Mouse (Mus musculus): ENCODE measurements around the gene Flnc. TPM values are rescaled to one million over a fixed set of nuclear protein-coding genes. Genes with fewer than 3 reads are reported as not detected.
A peak's percentile ranks its signal among the peaks of the same experiment; 100 is the strongest.
"Not testable (repeated sequence)": the region's sequence is repeated elsewhere in the genome, so short reads cannot be mapped to it uniquely, and the experiment has no call there.

Flnc gene
- 0.54 and 0.55 TPM in 2 replicates for polyA plus RNA-seq (2012; rRNA removed)

GRCm38 (mm10) chr6:29433038-29433803 lies at the start of gene Flnc:
Gene Flnc, plus strand, starts transcription at chr6:29433256.
- Histone ChIP-seq H3K4me3 (ENCODE audit: insufficient read depth, low read length) (peak within 1 kb of the TSS; percentile 23), H3K27ac (ENCODE audit: insufficient read depth, low read length) (no peak within 1 kb of the TSS), H3K4me1 (ENCODE audit: control insufficient read depth, insufficient read depth, low read length) (no peaks in the 10 kb centered on the region)
- TF ChIP-seq POLR2A (IDR thresholded peaks at IDR 0.05; ENCODE audit: extremely low read depth, insufficient read depth, low read length) (no peak), CTCF (IDR thresholded peaks at IDR 0.05; ENCODE audit: extremely low read depth, insufficient read depth, low read length) (no peak)

- TF ChIP-seq CTCF (IDR thresholded peaks at IDR 0.05; ENCODE audit: extremely low read depth, insufficient read depth, low read length), result no peak
- no peak within 1 kb of the TSS for H3K4me3 ChIP-seq (ENCODE audit: insufficient read depth, low read length)
- H3K27ac ChIP-seq (ENCODE audit: insufficient read depth, low read length), result no peak within 1 kb of the TSS
- H3K4me1 ChIP-seq (ENCODE audit: control insufficient read depth, insufficient read depth, low read length), result no peaks in the 10 kb centered on the region
Observed at GRCm38 (mm10) chr6:29388052-29388518, 45.0 kb upstream of the Flnc start, which contains the start of gene Opn1sw. Gene Opn1sw, minus strand, starts transcription at chr6:29388468.

GRCm38 (mm10) chr6:29388606-29389080 lies 44.4 kb upstream of the Flnc start:
- TF ChIP-seq CTCF (IDR thresholded peaks at IDR 0.05; ENCODE audit: extremely low read depth, insufficient read depth, low read length), result no peak
- Histone ChIP-seq H3K27ac (ENCODE audit: insufficient read depth, low read length) (no peak overlapping the region), H3K4me1 (ENCODE audit: control insufficient read depth, insufficient read depth, low read length) (no peaks in the 10 kb centered on the region), H3K4me3 (ENCODE audit: insufficient read depth, low read length) (no peak overlapping the region)

GRCm38 (mm10) chr6:29389425-29389824 lies 43.6 kb upstream of the Flnc start:
- TF ChIP-seq CTCF (IDR thresholded peaks at IDR 0.05; ENCODE audit: extremely low read depth, insufficient read depth, low read length) (no peak), POLR2A (IDR thresholded peaks at IDR 0.05; ENCODE audit: extremely low read depth, insufficient read depth, low read length) (no peak)
- Histone ChIP-seq H3K27ac (ENCODE audit: insufficient read depth, low read length) (no peak overlapping the region), H3K4me3 (ENCODE audit: insufficient read depth, low read length) (no peak overlapping the region), H3K4me1 (ENCODE audit: control insufficient read depth, insufficient read depth, low read length) (no peaks in the 10 kb centered on the region)

- not testable (repeated sequence) for H3K27ac ChIP-seq (ENCODE audit: insufficient read depth, low read length)
Observed at GRCm38 (mm10) chr6:29390500-29390899, 42.6 kb upstream of the Flnc start.

GRCm38 (mm10) chr6:29391241-29391640 lies 41.8 kb upstream of the Flnc start:
- H3K4me3 ChIP-seq (ENCODE audit: insufficient read depth, low read length); H3K27ac ChIP-seq (ENCODE audit: insufficient read depth, low read length); H3K4me1 ChIP-seq (ENCODE audit: control insufficient read depth, insufficient read depth, low read length): not testable (repeated sequence)

More at GRCm38 (mm10) chr6:29390500-29390899, 42.6 kb upstream of the Flnc start:
- not testable (repeated sequence) for H3K4me3 ChIP-seq (ENCODE audit: insufficient read depth, low read length); H3K4me1 ChIP-seq (ENCODE audit: control insufficient read depth, insufficient read depth, low read length)

- no peak overlapping the region for H3K4me3 ChIP-seq (ENCODE audit: insufficient read depth, low read length)
- TF ChIP-seq POLR2A (IDR thresholded peaks at IDR 0.05; ENCODE audit: extremely low read depth, insufficient read depth, low read length), result no peak
- peaks cover 2% of the 10 kb centered on the region for H3K4me1 ChIP-seq (ENCODE audit: control insufficient read depth, insufficient read depth, low read length)
- H3K27ac ChIP-seq (ENCODE audit: insufficient read depth, low read length), result no peak overlapping the region
Observed at GRCm38 (mm10) chr6:29391802-29392201, 41.3 kb upstream of the Flnc start.

GRCm38 (mm10) chr6:29394286-29394685 lies 38.8 kb upstream of the Flnc start:
- Histone ChIP-seq H3K4me3 (ENCODE audit: insufficient read depth, low read length) (no peak overlapping the region), H3K27ac (ENCODE audit: insufficient read depth, low read length) (no peak overlapping the region), H3K4me1 (ENCODE audit: control insufficient read depth, insufficient read depth, low read length) (peaks cover 4% of the 10 kb centered on the region)
- TF ChIP-seq CTCF (IDR thresholded peaks at IDR 0.05; ENCODE audit: extremely low read depth, insufficient read depth, low read length), result no peak
- no peak for TF ChIP-seq POLR2A (IDR thresholded peaks at IDR 0.05; ENCODE audit: extremely low read depth, insufficient read depth, low read length)

GRCm38 (mm10) chr6:29395910-29396713 lies 36.9 kb upstream of the Flnc start, which contains the start of gene Ccdc136:
Gene Ccdc136, plus strand, starts transcription at chr6:29396309.
- H3K4me3 ChIP-seq (ENCODE audit: insufficient read depth, low read length), result peak within 1 kb of the TSS; percentile 82
- H3K27ac ChIP-seq (ENCODE audit: insufficient read depth, low read length), result peak within 1 kb of the TSS; percentile 25; the same call in 1 of the 2 replicates
- peak; percentile 51; the same call in 1 of the 2 replicates for TF ChIP-seq POLR2A (IDR thresholded peaks at IDR 0.05; ENCODE audit: extremely low read depth, insufficient read depth, low read length)
- no peak for TF ChIP-seq CTCF (IDR thresholded peaks at IDR 0.05; ENCODE audit: extremely low read depth, insufficient read depth, low read length)
- H3K4me1 ChIP-seq (ENCODE audit: control insufficient read depth, insufficient read depth, low read length), result peaks cover 4% of the 10 kb centered on the region
